Mouse (Mus musculus): ENCODE measurements around the gene Gm4297. TPM values are rescaled to one million over a fixed set of nuclear protein-coding genes. Genes with fewer than 3 reads are reported as not detected.
"Not testable (repeated sequence)": the region's sequence is repeated elsewhere in the genome, so short reads cannot be mapped to it uniquely, and the experiment has no call there.

Gene Gm4297
- total RNA-seq (2021): not detected
- long read RNA-seq, experiment 1: 0 reads
- long read RNA-seq, experiment 2: 0 reads

DNA sequence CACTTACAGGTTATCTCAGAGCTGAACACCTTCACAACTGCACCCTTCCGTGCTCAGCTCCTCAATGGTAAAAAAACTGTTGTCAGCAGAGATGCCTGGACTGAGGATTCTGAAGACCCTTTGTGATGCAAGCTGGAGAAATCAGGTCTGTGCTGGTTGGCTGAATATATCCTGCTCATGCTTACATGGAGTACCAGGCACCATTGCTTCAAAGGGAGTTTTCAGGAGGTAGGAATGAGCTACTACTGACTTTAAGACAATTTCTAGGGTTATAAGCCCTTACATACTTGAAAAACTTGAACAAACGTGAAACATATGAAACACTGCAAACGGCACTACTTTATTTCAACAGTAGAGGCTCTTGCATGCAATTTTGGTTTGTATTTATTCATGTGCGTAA is at the start of gene Gm4297:
Gene Gm4297 (minus strand): TSS at position 101 of the 400 bp plus-strand sequence.
- DNase-seq: not testable (repeated sequence)

Small RNA genes within 50 kb of the gene (microRNA-seq; reads per million reads assigned to microRNA genes)
- gene Gm27839 (0 reads per million in 2 experiments), gene Gm27910 (0 reads per million in 2 experiments)

Other genes starting within 250 kb of the Gm4297 start
- gene Gm5934, start 74.1 kb downstream of the Gm4297 start, total RNA-seq (2021): not detected
- not detected for gene Gm5935, start 200.3 kb upstream of the Gm4297 start, total RNA-seq (2021)